Mouse (Mus musculus) hindbrain, postnatal 0 days (tissue): ENCODE results near the gene Tnfaip6. TPM values are rescaled to one million over a fixed set of nuclear protein-coding genes. Genes with fewer than 3 reads are reported as not detected.

ENCODE experiments used
- ATAC-seq: fragments of 200-750 bp; cut with Nextera tagmentation; 2 replicates; pipeline ENCODE4 v1.8.0; 2017; ENCODE audit warnings: mild to moderate bottlenecking, moderate TSS enrichment, moderate library complexity
- DNase-seq: peaks from one replicate; pipeline ENCODE4 v3.0.0-alpha.2; 2015; ENCODE audit warnings: low spot score
- H3K27ac ChIP-seq: fragments of 300-500 bp; sonication (generic); 2 replicates; pipeline ENCODE4 v1.5.1; 2014; ENCODE audit warnings: mild to moderate bottlenecking
- H3K27me3 ChIP-seq: fragments of 300-500 bp; sonication (generic); 2 replicates; pipeline ENCODE4 v1.6.1; 2014; ENCODE audit warnings: low read length, mixed read lengths; ENCODE audit not compliant: insufficient read depth
- H3K36me3 ChIP-seq: fragments of 300-500 bp; sonication (generic); 2 replicates; pipeline ENCODE4 v1.6.1; 2014; ENCODE audit warnings: low read length, mixed read lengths; ENCODE audit not compliant: insufficient read depth
- H3K4me1 ChIP-seq: fragments of 300-500 bp; sonication (generic); 2 replicates; pipeline ENCODE4 v1.6.1; 2014; ENCODE audit warnings: antibody characterized with exemption, low read length, mixed read lengths; ENCODE audit not compliant: insufficient read depth
- H3K4me2 ChIP-seq: fragments of 300-500 bp; sonication (generic); 2 replicates; pipeline ENCODE4 v1.6.1; 2014; ENCODE audit warnings: low read depth, mild to moderate bottlenecking, low read length, moderate library complexity, mixed read lengths
- H3K4me3 ChIP-seq: fragments of 300-500 bp; sonication (generic); 2 replicates; pipeline ENCODE4 v1.5.1; 2014; ENCODE audit warnings: low read length
- H3K9ac ChIP-seq: fragments of 300-500 bp; sonication (generic); replicated peaks from 2 replicates; pipeline ENCODE4 v1.6.1; 2014; ENCODE audit warnings: mild to moderate bottlenecking, low read length, moderate library complexity, mixed read lengths
- H3K9me3 ChIP-seq: fragments of 300-500 bp; sonication (generic); 2 replicates; pipeline ENCODE4 v1.6.1; 2016; ENCODE audit warnings: low read length, mixed read lengths
- CTCF ChIP-seq: IDR thresholded peaks from 2 replicates; pipeline ENCODE4 v1.5.1; 2016; ENCODE audit warnings: antibody characterized with exemption, control low read depth, low read depth
- WGBS: fragments of 180-500 bp; shearing (Covaris S2); extraction: QIAGEN DNeasy Blood & Tissue Kit; methylation state at CpG from one replicate; pipeline ENCODE4 v1.1.7; 2014; 5-methylcytosine and 5-hydroxymethylcytosine counted together
- polyA plus RNA-seq: library from polyadenylated mRNA; unstranded; fragments of >200 nt; fragmentation: Nextera tagmentation; extraction: Ambion mirVana; gene quantifications from 2 replicates; pipeline ENCODE4 v1.2.1, GENCODE M21; 2015
- total RNA-seq: library from RNA; depleted of rRNA; stranded (reverse); fragments of >200 nt; gene quantifications from 2 replicates; pipeline ENCODE4 v1.2.3, GENCODE M21; 2014

Gene Tnfaip6
- total and polyA plus RNA-seq, 2 experiments from 2014 or later: 3.2 to 5.8 TPM

DNA sequence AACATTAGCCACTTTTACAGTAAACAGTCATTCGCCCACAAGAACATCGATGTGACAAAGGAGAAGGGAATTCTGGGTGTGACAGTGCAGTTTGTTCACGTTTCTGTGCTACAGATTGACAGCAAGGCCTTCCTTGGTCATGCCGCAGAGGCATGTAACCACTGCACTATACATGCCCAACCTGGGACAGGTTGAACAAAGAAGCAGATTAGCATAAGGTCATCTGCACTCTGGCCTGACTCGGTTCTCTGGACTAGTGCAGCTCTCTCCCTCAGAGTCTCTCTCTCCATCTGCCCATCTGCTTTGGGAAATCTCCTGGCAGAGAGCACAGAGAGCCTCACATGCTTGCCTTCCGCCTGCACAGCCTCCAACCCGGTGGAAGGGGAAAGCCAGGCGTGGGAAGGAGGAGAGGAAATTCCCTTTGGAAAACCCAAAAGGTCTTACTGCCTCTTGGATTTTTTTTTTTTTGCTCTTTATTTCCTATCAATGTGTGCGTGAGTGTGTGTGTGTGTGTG is 24.4 kb upstream of the Tnfaip6 start:
- no peak for TF ChIP-seq CTCF
- Histone ChIP-seq H3K36me3 (no peaks in the 10 kb centered on the region), H3K4me1 (no peaks in the 10 kb centered on the region), H3K9me3 (no peaks in the 10 kb centered on the region), H3K27ac (no peak overlapping the region), H3K4me3 (no peak overlapping the region), H3K9ac (no peak overlapping the region), H3K4me2 (no peak overlapping the region), H3K27me3 (no peaks in the 10 kb centered on the region)
- ATAC-seq: no peak
- DNase-seq: peak; percentile 20
- 67% methylated on average over 9 of the region's 9 CpGs for WGBS

- Histone ChIP-seq H3K4me3 (no peak overlapping the region), H3K27me3 (no peaks in the 10 kb centered on the region), H3K9me3 (no peaks in the 10 kb centered on the region), H3K27ac (no peak overlapping the region), H3K4me1 (no peaks in the 10 kb centered on the region), H3K4me2 (peak overlapping the region; percentile 35), H3K9ac (no peak overlapping the region), H3K36me3 (no peaks in the 10 kb centered on the region)
- ATAC-seq: 0 out of 2 replicates have a peak, but pooled peaks have one; percentile 45
- WGBS: 19% methylated on average over 7 of the region's 7 CpGs
- TF ChIP-seq CTCF: no peak
- no peak for DNase-seq
Measured at GRCm38 (mm10) chr2:52016361-52016760, 21.4 kb upstream of the Tnfaip6 start.

- no peaks in the 10 kb centered on the region for H3K27me3 ChIP-seq
- no peak overlapping the region for H3K27ac ChIP-seq
- no peaks in the 10 kb centered on the region for H3K9me3 ChIP-seq
- TF ChIP-seq CTCF: no peak
- 69% methylated on average over 4 of the region's 4 CpGs for WGBS
- DNase-seq (no peak), ATAC-seq (no peak)
- H3K4me1 ChIP-seq: no peaks in the 10 kb centered on the region
- H3K36me3 ChIP-seq: no peaks in the 10 kb centered on the region
- no peak overlapping the region for H3K4me2 ChIP-seq
- H3K9ac ChIP-seq: no peak overlapping the region
- no peak overlapping the region for H3K4me3 ChIP-seq
Measured at GRCm38 (mm10) chr2:52027061-52027460, 10.7 kb upstream of the Tnfaip6 start.

- no peak overlapping the region for H3K4me2 ChIP-seq
- no peak overlapping the region for H3K9ac ChIP-seq
- TF ChIP-seq CTCF: no peak; the same call in 1 of the 2 replicates
- H3K9me3 ChIP-seq: no peaks in the 10 kb centered on the region
- H3K27ac ChIP-seq: no peak overlapping the region
- DNase-seq (no peak), ATAC-seq (no peak)
- H3K4me1 ChIP-seq: no peaks in the 10 kb centered on the region
- H3K36me3 ChIP-seq: no peaks in the 10 kb centered on the region
- WGBS: 93% methylated on average over 3 of the region's 3 CpGs
- H3K27me3 ChIP-seq: no peaks in the 10 kb centered on the region
- H3K4me3 ChIP-seq: no peak overlapping the region
Measured at GRCm38 (mm10) chr2:52029426-52029825, 8.4 kb upstream of the Tnfaip6 start.

GRCm38 (mm10) chr2:52031491-52031890 is 6.3 kb upstream of the Tnfaip6 start:
- Histone ChIP-seq H3K4me1 (no peaks in the 10 kb centered on the region), H3K9ac (no peak overlapping the region), H3K4me3 (no peak overlapping the region), H3K4me2 (no peak overlapping the region), H3K36me3 (no peaks in the 10 kb centered on the region), H3K27ac (no peak overlapping the region), H3K27me3 (no peaks in the 10 kb centered on the region), H3K9me3 (no peaks in the 10 kb centered on the region)
- no peak for TF ChIP-seq CTCF
- WGBS: 93% methylated on average over 4 of the region's 4 CpGs
- ATAC-seq: no peak
- DNase-seq: no peak

DNA sequence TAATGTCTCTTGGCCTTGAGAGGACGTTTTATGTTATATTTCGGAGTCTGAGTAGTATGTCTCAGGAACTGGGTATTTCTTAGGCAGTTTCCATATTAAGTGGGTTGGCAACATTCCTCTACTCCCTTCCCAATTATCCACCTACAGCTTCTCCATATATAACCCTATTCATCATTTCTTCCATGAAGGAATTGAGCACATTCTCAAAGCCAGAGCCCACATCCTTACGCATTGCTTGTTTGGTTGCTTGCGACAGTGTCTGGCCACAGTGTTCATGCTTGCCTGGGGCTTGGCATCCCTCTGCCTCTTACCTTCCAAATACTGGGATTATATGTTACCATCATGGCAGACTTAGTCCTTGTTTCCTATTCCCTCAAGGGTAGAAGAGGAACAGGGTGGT is 3.2 kb upstream of the Tnfaip6 start:
- Histone ChIP-seq H3K4me3 (no peak overlapping the region), H3K4me2 (no peak overlapping the region), H3K27me3 (no peaks in the 10 kb centered on the region), H3K9ac (no peak overlapping the region), H3K4me1 (no peaks in the 10 kb centered on the region; the same call in 1 of the 2 replicates), H3K9me3 (no peaks in the 10 kb centered on the region), H3K36me3 (no peaks in the 10 kb centered on the region), H3K27ac (no peak overlapping the region)
- 82% methylated on average over 4 of the region's 4 CpGs for WGBS
- DNase-seq (no peak), ATAC-seq (no peak)
- no peak for TF ChIP-seq CTCF

DNA sequence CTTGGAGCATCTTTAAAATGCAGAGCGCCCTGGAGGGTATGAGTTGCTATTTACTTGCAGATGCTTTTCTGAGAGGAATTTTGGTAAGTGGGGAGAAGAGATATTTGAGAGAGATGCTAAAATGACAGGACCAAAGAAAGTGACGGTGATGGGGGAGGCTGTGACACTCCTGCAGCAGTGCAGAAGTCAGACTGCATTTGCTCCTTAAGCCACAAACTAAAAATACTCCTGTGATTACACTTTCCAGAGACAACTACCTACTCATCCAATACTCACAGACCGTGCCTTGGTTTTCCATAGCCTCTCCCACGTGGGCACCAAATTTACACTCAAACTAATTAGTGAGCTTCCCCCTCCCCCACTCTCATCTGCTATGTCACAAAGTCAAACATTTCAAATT is 2.7 kb upstream of the Tnfaip6 start:
- ATAC-seq (no peak), DNase-seq (no peak)
- no peaks in the 10 kb centered on the region; the same call in 1 of the 2 replicates for H3K4me1 ChIP-seq
- H3K9ac ChIP-seq: no peak overlapping the region
- no peaks in the 10 kb centered on the region for H3K36me3 ChIP-seq
- no peaks in the 10 kb centered on the region for H3K9me3 ChIP-seq
- no peak overlapping the region for H3K4me2 ChIP-seq
- no peaks in the 10 kb centered on the region for H3K27me3 ChIP-seq
- 69% methylated on average over 4 of the region's 4 CpGs for WGBS
- no peak for TF ChIP-seq CTCF
- H3K4me3 ChIP-seq: no peak overlapping the region
- no peak overlapping the region for H3K27ac ChIP-seq
